Mouse (Mus musculus) spleen, postnatal 14 days (tissue): Measurements from ENCODE around the gene Tceanc2.
"Not testable (repeated sequence)": the region's sequence is repeated elsewhere in the genome, so short reads cannot be mapped to it uniquely, and the experiment has no call there.

ENCODE experiments used
- DNase-seq, 2 experiments: peaks; one replicate each; pipeline ENCODE4 v3.0.0; 2021 to 2022; ENCODE audit warnings: low spot score in 2 of 2

The Tceanc2 gene

GRCm38 (mm10) chr4:107126891-107127524, 51.9 kb downstream of the Tceanc2 start:
- no peak for DNase-seq

- no peak for DNase-seq
These were observed 52.5 kb downstream of the Tceanc2 start for GRCm38 (mm10) chr4:107126389-107126788.

- no peak for DNase-seq
These were observed 53.8 kb downstream of the Tceanc2 start for GRCm38 (mm10) chr4:107125101-107125500.

- no peak for DNase-seq
These were observed 54.5 kb downstream of the Tceanc2 start for GRCm38 (mm10) chr4:107124376-107124775.

DNA sequence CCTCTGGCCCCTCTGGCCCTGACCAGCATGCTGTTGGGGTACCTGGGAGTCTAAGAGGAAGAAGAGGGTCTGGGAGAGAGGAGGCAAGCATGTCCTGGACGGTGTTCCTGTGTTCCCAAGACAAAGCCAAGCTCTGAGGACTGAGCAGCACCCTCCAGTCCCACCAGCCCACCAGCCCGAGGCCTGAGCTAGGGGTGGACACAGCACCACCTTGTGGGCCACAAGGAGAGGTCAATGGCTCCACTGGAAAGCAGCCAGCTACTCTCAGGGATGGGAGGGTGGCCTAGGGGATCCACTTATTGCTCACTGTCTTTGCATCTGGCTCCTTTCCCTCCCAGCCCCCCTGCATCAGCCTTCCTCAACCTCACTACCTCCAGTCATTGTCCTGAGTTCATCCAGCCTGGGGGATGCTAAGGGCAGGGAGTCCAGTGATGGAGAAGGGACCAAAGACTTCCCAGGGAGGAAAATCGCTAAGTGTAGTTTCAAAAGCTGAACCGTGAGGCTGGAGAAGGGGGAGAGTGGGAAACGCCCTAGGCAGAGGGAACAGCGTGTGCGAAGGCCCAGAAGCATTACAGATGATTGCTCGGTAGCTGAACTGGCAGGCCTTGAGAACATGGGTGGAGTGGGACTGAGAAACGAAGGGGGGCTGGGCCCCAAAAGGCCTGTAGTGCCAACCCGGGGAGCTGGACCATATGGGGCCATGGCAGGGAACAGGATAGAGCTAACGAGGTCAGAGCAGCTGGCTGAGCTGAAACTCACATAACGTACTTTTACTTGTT, 57.6 kb downstream of the Tceanc2 start:
- DNase-seq: no peak

DNA sequence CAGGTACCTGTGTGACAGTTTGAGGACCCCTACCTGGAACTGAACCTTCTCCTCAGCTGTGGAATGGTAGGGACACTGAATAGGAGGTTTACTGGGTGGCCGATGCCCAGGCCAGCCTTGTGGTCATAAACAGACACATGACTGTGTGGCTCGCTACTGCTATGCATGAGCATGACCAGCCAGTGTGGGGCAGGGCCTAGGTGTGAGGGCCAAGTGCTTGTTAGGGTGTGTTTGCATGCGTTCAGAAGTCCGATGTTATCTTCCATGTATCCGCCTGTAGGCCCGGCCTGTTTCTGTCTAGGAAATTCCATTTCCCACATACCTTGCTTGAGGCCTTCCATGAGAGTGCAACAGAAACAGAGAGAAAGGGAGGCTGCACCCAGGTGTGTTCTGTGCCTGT, 58.2 kb downstream of the Tceanc2 start:
- DNase-seq: no peak

- no peak for DNase-seq
These were observed 59.9 kb downstream of the Tceanc2 start for GRCm38 (mm10) chr4:107119056-107119455.

GRCm38 (mm10) chr4:107117741-107118385, 61.1 kb downstream of the Tceanc2 start:
- DNase-seq: no peak

- no peak for DNase-seq
These were observed 64.6 kb downstream of the Tceanc2 start for GRCm38 (mm10) chr4:107114278-107114677.

DNA sequence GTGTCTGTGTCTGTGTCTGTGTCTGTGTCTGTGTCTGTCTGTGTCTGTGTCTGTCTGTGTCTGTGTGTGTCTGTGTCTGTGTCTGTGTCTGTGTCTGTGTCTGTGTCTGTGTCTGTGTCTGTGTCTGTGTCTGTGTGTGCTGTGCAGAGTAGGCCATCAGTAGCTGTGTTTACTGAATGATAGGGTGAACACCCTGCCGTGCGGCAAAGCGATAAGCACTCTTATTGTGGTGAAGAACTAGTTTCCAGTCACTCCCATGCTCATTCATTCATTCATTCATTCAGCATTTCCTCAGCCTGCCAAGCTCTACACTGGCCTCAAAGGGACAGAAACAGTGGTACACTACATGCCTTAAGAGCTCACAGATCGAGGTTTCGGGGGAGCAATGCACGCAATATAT, 69.7 kb downstream of the Tceanc2 start:
- DNase-seq: not testable (repeated sequence)

- no peak for DNase-seq
These were observed 70.6 kb downstream of the Tceanc2 start for GRCm38 (mm10) chr4:107108291-107108731.

- DNase-seq: no peak
These were observed 72.1 kb downstream of the Tceanc2 start for GRCm38 (mm10) chr4:107106777-107107176.

- no peak for DNase-seq
These were observed 76.7 kb downstream of the Tceanc2 start for GRCm38 (mm10) chr4:107102220-107102619.

DNA sequence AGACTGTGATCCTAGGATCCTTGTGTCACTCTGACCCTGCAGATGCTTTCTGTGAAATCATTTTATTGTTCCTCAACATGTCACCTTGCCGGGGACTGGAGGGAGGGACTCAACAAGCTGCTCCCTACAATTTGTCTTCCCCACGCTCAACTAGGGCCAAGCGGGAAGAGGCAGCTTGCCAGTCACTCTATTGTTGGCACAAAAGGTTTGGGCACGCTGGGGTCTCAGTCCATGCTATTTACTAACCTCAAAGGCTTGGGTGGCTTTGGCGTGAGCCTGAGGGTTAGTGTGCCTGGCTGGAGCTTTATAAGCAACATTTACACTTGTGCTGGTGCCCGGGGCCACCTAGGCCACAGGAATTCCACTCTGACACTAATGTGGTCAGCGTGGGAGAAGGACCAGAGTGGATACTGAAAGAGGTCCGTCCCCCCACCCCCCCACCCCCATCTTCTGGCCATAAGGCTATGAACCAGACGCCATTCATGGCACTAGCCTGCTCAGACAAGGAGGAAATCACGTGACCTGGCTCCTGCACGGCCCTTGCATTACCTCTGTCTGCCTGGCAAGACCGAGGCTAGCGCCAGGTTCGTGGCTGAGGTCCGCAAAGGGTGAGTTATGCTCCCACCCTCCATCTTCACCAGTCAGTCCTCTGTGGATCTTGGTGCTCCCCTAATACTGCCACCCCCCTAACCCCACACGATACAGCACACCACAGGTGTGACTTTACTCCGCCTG, 80.0 kb downstream of the Tceanc2 start:
- no peak for DNase-seq

- DNase-seq: no peak
These were observed 80.5 kb downstream of the Tceanc2 start for GRCm38 (mm10) chr4:107098375-107098774.

DNA sequence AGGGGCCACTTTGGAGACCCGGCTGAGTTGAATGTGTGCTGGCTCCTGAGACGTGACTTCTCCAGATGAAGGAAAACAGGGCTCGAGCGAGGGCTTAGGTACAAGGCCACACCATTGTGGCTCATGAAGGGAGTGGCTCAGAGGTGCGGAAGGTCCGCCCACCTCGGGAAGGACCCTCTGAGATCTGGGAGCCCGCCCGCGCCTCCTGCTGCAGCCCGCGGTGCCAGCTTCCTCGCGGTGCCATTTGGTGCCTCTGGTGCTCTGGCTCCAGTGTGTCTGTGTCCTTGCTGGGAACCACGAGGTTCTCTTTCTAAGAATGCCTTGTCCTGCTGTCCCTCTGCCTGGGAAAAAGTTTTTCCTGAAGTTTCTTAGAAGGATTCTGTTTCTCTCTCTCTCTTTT, 81.0 kb downstream of the Tceanc2 start:
- DNase-seq: no peak

DNA sequence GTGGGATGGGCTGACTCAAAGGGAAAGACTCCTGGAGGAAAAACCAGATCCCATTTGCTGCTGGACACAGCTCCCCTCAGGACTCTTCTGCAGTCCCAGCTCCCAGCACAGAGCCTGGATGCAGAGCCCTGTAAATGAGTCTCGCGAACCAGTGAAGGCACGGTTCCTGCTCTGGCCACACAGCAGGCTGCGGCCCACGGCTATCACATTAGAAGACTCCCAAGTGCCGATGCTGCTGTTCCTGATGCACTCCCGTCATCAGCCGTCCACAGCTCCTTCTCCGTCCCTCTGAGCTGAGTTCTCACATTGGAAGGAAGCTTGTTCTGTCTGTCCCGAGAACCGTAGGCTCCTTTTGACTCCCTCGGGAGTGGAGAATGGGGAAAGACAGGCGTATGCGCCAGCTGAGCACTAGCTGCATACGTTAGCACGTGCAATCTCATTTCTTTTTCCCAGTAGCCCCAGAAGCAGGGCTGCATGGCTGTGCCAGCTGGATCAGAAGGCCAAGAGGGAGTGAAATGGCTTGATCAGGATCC, 82.0 kb downstream of the Tceanc2 start, which contains the start of gene Cdcp2:
Cdcp2 (plus strand) TSS at position 51 of the 533 bp plus-strand sequence.
- no peak for DNase-seq

GRCm38 (mm10) chr4:107096043-107096442, 82.9 kb downstream of the Tceanc2 start:
- no peak for DNase-seq

DNA sequence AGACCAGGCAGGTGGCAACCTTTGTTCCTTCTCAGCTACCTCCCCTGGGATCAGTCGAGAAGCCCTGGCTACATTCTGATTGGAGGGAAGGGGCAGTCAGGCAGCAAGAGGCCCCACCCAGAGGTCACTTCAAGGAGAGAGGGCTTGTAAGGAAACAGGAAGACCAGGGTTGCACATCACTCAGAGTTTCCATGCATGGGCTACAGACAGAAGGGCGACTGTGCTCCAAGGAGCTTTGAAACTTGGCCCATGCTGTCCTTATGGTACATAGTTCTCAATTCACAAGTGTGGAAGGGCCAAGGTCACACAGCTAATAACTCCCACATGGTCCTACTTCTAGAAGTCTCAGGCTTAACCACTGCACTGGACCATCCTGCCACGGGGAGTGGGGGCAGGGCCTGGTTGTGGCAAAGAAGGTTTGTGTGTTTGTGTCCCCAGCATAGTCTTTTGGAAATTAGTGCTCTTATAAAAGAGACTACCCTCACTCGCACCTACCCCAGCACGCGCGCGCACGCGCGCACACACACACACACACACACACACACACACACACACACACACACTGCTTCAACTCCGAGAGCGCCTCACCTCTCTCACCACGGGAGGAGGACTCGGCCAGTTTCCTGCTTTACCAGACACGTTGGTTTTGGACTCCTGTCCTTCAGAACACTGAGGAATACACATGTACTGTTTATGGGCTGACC, 84.3 kb downstream of the Tceanc2 start:
- no peak for DNase-seq

DNA sequence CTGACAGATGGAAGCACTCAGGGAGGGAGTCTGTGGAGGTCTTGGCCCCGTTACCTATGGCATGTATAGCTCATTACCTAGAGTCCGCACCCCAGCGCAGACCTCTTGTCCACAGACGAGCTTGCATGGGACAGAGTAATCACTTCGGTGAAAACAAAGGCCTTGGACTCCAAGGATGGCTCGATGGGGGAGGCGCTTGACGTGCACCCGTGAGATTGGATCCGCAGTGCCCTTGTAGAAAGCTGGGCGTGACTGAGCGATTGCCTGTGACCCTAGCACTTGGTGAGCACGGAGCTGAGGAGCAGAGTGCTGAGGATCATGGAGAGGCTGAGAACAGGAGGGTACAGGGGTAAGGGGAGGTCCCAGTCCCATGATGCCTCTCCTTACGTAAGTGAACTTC, 87.2 kb downstream of the Tceanc2 start:
- DNase-seq: no peak

GRCm38 (mm10) chr4:107084858-107085257, 94.1 kb downstream of the Tceanc2 start:
- no peak for DNase-seq
